Mouse (Mus musculus): ENCODE data around the gene Tm9sf2.

DNA sequence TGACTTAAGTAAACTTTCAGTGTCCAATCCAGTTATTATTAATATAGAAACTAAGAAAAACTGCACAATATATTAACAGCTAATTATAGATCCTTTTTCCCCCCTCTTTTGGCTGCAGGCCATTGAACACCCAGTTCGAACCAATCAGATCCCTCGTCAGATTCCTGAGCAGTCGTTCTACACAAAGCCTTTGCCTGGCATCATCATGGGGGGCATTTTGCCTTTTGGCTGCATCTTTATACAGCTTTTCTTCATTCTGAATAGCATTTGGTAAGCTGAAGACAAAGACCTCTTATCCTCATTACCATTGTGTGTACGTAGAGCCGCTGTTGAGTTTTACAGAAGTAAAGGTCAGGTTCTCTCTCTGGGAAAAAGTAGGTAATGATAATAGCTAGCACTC lies 43.8 kb downstream of the Tm9sf2 start:
- TF ChIP-seq CTCF (IDR thresholded peaks at IDR 0.05; ENCODE audit: low read depth, low read length) (no peak), POLR2A (IDR thresholded peaks at IDR 0.05; ENCODE audit: extremely low read depth, insufficient read depth, low read length) (no peak)
